Mouse (Mus musculus): ENCODE results near the gene Bdkrb2.

GRCm38 (mm10) chr12:105642770-105643321 lies 79.8 kb downstream of the Bdkrb2 start:
- TF ChIP-seq CTCF (IDR thresholded peaks at IDR 0.05; ENCODE audit: extremely low read depth, insufficient read length, insufficient replicate concordance, low read depth, low read length): no peak
- TF ChIP-seq POLR2A (IDR thresholded peaks at IDR 0.05; ENCODE audit: low read depth, low read length): no peak

Measured in small intestine, adult 2 months (tissue).